Mouse (Mus musculus) cerebellum, adult 8-10 months (tissue): ENCODE measurements around the gene Per3.
A peak's percentile ranks its signal among the peaks of the same experiment; 100 is the strongest.
"Not testable (repeated sequence)": the region's sequence is repeated elsewhere in the genome, so short reads cannot be mapped to it uniquely, and the experiment has no call there.

Experiments used
- DNase-seq: peaks from one replicate; pipeline ENCODE4 v3.0.0; 2022

The Per3 gene

DNA sequence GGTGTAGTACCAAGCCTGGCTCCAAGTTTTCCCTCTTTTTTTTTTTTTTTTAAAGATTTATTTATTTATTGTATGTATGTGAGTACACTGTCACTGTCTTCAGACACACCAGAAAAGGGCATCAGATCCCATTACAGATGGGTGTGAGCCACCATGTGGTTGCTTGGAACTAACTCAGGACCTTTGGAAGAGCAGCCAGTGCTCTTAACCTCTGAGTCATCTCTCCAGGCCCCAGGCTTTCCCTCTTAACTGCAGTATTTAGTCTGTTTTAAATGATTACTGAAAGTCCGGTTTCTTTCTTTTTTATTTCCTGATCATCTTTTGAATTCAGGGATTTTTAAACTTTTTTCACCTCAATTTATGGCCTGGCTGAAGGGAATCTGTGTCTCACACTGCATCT lies 27.1 kb downstream of the Per3 start:
- not testable (repeated sequence) for DNase-seq

DNA sequence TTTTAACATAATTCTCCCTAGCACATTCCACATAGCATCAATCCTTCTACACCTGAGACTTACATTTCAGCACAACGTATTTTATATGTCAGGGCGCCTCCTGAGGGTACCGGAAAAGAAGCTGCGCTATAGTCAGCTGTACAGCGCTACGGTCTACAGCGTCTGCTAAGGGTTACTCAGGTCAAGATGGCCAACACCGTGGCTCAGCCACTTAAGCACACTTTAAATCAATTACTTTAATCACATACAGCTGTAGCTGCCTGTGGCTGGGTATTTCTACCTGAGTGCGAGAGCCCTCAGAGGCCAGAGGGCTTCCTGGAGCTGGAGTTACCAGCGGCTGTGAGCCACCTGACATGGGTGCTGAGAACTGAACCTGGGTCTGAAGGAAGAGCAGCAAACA lies 28.5 kb downstream of the Per3 start:
- DNase-seq = no peak

- no peak for DNase-seq
Observed at GRCm38 (mm10) chr4:151010316-151010715, 34.1 kb downstream of the Per3 start.

- no peak for DNase-seq
Observed at GRCm38 (mm10) chr4:151006945-151007344, 37.5 kb downstream of the Per3 start.

DNA sequence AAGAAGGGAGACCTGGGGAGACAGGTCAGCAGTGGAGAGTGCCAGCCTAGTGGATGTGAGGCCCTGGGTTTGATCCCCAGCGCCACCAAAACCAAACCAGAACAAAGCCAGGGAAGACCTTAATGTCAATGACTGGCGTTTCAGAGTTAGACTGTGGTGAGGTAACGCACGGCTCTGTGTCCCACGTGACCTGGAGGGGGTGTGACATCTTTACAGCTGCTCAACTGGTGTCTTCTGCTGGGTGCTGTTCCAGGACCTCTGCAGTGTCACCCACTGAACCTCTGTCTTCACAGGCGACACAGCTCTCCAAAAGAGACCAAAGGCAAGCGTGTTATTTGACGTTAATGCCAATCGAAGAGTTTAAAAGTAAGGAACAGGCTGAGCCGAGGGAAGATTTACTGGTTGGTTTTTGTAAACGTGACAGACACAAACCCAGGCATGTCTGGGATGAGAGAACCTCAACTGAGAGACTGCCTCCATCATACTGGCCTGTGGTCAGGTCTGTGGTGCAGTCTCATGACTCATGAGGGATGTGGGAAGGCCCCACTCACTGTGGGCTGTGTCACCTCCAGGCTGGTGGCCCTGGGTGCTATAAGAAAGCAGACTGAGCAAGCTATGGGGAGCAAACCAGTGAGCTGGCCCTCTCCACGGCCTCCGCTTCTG lies 38.7 kb downstream of the Per3 start:
- no peak for DNase-seq

DNA sequence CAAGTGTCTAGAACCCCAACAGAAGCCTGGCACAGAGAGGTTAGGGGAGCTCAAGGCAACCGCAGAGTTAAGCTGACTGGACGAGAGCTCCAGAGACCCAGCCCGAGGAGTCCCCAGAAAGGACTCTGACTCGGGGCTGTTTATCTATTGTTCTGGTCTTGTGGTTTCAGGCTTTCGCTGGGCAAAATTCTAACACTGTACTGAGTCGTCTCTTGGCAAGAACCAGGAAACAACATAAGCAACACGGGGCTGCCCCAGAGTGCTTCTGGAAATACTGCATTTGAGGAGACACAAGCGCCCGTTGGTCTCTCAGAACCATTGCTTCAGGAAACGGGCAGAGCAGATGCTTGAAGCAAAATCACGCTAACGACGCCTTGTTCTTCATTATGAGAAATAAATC lies 43.1 kb downstream of the Per3 start:
- DNase-seq = no peak

DNA sequence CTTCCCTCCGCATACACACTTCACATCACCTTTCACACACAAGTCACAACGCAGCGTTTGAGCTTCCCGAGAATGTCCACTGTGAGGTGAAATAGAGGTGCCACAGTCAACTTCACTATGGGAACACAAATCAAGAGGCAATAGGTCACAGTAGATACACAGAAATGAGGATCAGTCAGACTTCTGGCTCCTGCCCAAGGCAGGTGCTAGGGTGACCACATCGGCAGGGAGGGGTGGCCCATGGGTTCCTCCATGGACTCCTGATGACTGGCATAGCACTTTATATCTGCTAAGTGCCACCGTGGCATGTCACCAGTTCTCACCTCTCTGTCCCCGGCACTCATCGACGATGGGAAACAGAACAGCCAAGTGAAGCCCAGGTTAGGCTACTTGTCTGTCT lies 45.8 kb downstream of the Per3 start:
- DNase-seq = no peak

- DNase-seq = no peak
Observed at GRCm38 (mm10) chr4:150996797-150997196, 47.7 kb downstream of the Per3 start, which contains the start of gene Uts2. Gene Uts2 (plus strand): TSS chr4:150997097.

- no peak for DNase-seq
Observed at GRCm38 (mm10) chr4:150990148-150990547, 54.3 kb downstream of the Per3 start.

GRCm38 (mm10) chr4:150980153-150980552 lies 64.3 kb downstream of the Per3 start:
- no peak for DNase-seq

DNA sequence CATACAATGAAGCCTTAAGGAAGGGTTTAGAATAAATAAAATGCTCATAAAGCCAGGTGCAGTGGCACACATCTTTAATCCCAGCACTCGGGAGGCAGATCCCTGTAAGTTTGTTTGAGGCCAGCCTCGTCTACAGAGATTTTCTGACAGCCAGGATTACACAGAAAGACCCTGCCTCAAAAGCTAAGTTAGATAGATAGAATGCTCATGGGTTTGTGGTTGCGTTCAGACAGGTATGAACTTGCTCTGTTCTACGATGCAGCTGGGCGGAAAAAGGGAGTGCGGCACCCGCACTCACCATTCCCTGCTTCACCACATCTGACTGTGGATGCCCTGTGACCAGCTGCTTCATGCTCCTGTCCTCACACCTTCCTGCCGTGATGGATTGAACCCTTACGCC lies 65.0 kb downstream of the Per3 start:
- no peak for DNase-seq

DNA sequence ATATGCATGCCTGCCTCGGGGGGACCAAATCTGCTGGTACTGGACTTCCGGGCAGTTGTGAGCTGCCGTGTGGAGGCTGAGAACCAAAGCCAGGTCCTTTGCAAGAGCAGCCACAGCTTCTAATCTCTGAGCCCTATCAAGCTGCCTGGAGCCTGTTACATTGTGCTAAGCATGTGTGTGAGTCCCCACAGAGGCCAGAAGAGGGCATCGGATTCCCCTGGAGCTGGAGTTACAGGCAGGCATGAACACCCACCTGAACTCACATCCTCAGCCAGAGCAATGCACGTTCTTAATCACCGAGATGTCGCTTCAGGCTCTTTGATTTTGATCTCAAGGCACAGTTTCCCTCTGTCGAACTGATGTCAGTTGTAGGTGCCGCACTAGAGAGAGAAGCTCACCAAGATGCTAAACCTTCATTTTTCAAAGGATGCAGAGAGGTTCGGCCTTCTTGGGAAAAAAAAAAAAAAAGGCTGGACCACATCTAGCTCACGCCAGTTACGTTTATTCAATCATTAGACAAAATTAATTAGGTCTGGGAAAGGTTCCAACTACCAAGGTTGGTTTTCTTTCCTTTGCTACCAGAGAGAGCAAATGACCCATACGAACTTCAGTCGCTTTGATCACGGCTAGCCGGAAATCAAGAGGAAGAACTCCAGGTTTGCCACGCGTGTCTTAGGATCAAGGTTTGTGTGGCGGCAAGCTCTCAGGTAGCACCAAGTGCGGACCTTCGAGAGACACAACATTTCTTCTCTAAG lies 66.1 kb downstream of the Per3 start:
- no peak for DNase-seq

GRCm38 (mm10) chr4:150975145-150975544 lies 69.3 kb downstream of the Per3 start:
- DNase-seq = no peak

DNA sequence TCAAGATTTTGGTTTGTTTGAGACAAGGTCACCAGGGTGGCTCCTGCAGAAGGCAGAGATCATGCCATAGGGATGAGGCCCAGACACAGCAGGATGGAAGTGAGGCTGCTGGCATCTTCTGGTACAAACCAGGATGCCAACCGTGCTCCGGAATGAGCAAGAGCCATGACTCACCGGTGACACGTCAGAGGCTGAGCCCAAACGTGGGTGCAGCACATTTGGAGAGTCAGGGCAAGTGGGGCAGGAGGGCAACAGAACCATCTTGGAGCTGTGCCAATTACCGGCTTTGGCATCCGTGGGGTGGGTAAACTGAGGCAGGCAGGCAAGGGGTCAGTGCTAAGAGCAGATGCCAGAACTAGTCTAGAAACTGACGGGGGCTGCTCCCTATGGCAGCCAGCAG lies 71.2 kb downstream of the Per3 start:
- DNase-seq = no peak

DNA sequence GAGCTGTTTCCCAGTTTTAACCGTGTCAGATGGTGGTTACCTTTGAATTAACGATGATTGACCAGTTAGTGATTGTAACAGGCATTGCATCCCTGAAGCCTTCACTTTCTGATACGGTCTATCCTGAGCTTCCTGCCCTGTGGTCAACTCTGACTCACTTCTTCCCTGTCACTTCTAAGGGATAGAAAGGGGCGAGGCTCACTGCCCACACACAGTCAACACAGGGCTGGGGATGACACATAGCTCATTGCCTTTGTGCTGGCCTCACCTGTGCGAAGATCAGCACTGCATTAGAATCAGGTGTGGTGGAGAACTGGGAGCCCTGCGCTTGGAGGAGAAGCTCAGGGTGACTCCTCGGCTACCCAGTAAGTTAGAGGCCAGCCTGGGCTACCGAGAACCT lies 75.5 kb downstream of the Per3 start:
- no peak for DNase-seq

- DNase-seq = peak; percentile 52
Observed at GRCm38 (mm10) chr4:150966556-150966955, 77.9 kb downstream of the Per3 start.

- no peak for DNase-seq
Observed at GRCm38 (mm10) chr4:150965555-150965951, 78.9 kb downstream of the Per3 start.

GRCm38 (mm10) chr4:150964635-150965554 lies 79.6 kb downstream of the Per3 start:
- peak; percentile 73 for DNase-seq

GRCm38 (mm10) chr4:150963711-150964110 lies 80.8 kb downstream of the Per3 start:
- no peak for DNase-seq

DNA sequence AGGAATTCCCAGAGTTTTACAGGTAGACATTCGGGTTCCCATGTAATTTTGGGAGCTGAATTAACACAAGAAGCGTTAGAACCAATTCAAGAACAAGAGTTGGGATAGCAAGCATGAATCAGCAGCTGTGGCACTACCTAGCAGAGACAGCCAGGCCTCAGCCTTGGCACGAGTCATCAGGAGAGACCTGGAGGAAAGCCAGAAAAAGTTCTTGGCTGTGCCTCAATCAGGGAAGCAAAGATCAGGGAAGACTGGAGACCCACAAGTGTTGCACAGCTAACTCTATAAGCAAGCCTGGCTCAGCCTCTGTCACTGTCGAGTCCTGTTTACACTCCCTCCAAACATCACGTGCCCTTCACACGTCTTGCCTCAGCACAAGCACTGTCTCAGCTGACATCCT lies 82.2 kb downstream of the Per3 start:
- no peak for DNase-seq

DNA sequence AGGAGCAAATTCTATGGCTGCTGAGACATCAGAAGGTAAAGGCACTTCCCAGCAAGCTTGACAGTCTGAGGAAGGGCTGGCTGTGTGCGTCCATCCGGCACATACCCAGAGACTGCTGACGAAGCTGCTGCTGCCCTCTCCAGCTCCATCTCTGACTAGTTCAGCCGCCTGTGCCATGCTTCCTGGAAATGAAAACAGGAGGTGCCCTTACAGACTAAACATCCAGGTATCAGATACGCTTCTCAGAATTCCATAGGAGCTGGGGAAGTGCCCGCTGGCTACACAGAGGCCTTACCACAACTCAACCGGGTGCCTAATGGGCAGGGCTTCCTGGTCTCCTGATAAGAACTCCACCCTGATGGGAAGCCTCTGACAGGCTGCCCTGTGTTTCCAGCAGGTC lies 85.9 kb downstream of the Per3 start:
- DNase-seq = no peak

DNA sequence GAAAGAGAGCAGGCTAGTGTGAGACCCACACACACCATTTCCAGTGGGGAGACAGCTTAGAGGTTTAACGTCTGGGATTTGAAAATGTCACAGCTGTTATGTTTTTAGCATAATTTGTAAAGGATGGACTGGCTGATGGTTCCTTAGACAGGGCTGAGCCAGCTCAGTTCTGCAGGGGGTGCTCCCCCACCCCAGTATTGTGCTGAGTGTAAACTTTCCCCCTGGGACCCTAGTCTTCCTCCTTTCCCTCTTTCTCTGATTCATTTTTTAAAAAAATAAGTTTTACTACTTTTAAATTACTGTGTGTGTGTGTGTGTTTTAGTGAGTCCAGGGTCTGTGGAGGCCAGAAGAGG lies 87.4 kb downstream of the Per3 start:
- no peak for DNase-seq

DNA sequence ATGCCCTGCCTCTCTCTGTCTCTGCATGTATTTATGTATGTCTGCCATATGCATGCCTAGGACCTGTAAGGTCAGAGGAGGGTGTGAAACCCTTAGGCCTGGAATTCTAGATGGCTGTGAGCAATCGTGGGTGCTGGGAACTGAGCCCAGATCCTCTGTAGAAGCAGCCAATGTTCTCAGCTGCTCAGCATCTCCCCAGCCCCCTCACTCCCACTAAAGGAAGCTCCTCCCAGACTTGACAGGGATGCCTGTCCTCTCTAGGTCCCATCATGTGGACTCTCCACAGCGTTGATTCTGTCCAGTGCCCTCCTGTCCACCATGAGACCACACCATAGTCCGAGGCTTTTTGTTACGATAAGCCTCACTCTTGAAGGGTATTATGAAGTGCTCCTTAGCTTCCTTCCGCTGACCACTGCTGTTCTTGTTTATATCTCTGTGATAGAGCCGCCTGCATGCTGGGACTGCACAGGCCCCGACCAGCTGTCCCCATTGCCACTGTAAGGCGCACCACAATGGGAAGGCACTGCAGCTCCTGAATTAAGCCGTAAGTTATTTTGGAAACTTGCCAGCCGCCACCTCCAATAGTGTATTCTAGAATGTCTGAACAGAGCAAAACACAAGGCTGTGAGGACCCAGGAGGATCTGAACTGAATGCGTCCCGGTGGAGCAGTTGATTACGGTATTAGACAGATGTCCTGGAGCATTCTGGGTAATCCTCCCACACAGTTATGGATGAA lies 87.9 kb downstream of the Per3 start:
- DNase-seq = no peak
